Mouse (Mus musculus): ENCODE measurements at regions not wholly inside any gene's neighbourhood (a gene's known extent, or its start where the extent isn't known, plus 50 kb on each side); places are given as distances from the start of the nearest gene placed in this dataset.

GRCm38 (mm10) chr8:35289967-35290366 is 475.6 kb upstream of the Gm19410 start:
- 0 out of 2 replicates have a peak, but pooled peaks have one; percentile 42 for TF ChIP-seq GATA4 (IDR thresholded peaks at IDR 0.05; ENCODE audit: insufficient replicate concordance, low read length)

GRCm38 (mm10) chr8:35293437-35294126 is 472.0 kb upstream of the Gm19410 start:
- no peak for TF ChIP-seq GATA4 (IDR thresholded peaks at IDR 0.05; ENCODE audit: insufficient replicate concordance, low read length)

- TF ChIP-seq GATA4 (IDR thresholded peaks at IDR 0.05; ENCODE audit: insufficient replicate concordance, low read length) = no peak
These were observed 468.7 kb upstream of the Gm19410 start for GRCm38 (mm10) chr8:35296936-35297335.

GRCm38 (mm10) chr8:35299088-35299487 is 466.5 kb upstream of the Gm19410 start:
- no peak for TF ChIP-seq GATA4 (IDR thresholded peaks at IDR 0.05; ENCODE audit: insufficient replicate concordance, low read length)

- TF ChIP-seq GATA4 (IDR thresholded peaks at IDR 0.05; ENCODE audit: insufficient replicate concordance, low read length) = no peak
These were observed 465.2 kb upstream of the Gm19410 start for GRCm38 (mm10) chr8:35300359-35300758.

GRCm38 (mm10) chr8:35300881-35301521 is 464.6 kb upstream of the Gm19410 start:
- no peak for TF ChIP-seq GATA4 (IDR thresholded peaks at IDR 0.05; ENCODE audit: insufficient replicate concordance, low read length)

- no peak for TF ChIP-seq GATA4 (IDR thresholded peaks at IDR 0.05; ENCODE audit: insufficient replicate concordance, low read length)
These were observed 462.7 kb upstream of the Gm19410 start for GRCm38 (mm10) chr8:35302856-35303255.

- no peak for TF ChIP-seq GATA4 (IDR thresholded peaks at IDR 0.05; ENCODE audit: insufficient replicate concordance, low read length)
These were observed 444.2 kb upstream of the Gm19410 start for GRCm38 (mm10) chr8:35321270-35321865.

- no peak for TF ChIP-seq GATA4 (IDR thresholded peaks at IDR 0.05; ENCODE audit: insufficient replicate concordance, low read length)
These were observed 442.2 kb upstream of the Gm19410 start for GRCm38 (mm10) chr8:35323180-35323975.

Measured in liver, adult (tissue).